Mouse (Mus musculus) layer of hippocampus, postnatal 25 days (tissue): ENCODE data around the gene Ambra1. TPM values are rescaled to one million over a fixed set of nuclear protein-coding genes. Genes with fewer than 3 reads are reported as not detected.

Experiments
- DNase-seq, 2 experiments: peaks; one replicate each; pipeline ENCODE4 v3.0.0; 2022; ENCODE audit warnings: mixed read lengths in 2 of 2, low spot score in 1 of 2; ENCODE audit errors: extremely low spot score in 1 of 2
- total RNA-seq, 2 experiments: library from RNA; stranded (reverse); gene quantifications; 2 replicates each; pipeline ENCODE4 v1.2.3; 2021

Gene Ambra1
- total RNA-seq, 2 experiments from 2014 or later, result 44.8 to 47.1 TPM

DNA sequence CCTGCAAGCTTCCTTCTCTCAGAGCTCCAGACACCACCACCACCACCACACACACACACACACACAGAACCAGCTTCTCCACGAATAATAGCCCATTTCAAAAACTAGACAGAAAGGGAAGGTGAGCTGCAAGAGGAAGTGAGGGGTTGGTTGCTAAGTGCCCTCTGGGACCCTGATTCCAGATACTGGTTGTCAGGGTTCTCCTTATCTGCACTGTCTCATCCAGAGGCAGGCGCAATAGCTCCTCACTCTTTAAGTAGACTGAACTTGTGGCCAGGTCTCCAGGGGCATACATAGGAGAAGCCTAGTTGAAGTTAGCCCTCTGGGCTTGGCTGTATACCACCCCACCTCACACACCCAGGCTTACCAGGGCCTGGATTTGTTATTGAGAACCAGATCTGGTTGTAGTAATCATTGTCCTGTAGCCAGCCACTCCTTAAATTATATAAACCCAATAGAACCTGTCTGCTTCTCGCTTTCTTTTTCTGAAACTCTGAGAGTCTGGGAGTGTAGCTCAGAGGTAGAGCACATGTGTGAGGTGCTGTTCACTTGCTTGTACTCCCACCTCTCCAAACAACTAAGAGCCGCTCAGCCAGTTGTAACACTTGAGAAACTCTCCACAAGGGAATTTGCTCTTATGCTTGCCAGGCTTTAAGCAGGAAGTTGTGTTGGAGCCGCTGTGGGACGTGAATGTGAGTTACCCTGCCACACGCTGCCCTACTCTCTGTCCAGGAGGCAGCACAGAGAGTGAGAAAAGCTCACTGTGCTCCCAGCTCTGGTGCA, 183.6 kb downstream of the Ambra1 start:
- DNase-seq, result no peak

DNA sequence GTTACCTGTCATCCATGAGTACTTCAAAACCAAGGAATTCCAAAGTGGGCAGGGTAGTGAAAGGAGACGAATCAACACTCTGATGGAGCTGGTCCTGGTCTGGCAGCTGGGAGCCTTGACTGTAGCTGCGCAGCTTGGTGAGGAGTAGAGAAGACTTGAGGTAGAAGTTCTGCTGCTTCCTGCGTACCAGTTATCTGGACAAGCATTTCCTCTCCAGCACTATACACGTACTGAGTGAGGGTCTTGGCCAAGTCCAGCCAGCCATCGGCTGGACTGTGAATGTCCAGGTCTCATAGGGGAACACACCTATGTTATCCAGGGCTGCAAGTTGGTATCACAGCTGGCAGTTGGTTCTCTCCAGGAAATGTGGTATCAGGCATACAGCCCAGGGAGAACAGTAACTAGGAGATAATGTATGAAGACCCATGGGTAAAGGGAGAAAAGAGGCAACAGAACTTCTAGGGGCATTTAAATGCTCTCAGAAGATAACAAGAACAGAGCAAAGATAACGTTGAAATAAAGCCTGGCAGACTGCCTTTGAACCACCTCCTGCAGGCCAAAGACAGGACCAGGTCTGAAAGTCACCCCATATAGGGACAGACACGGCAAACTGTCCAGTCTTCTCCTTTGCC, 186.5 kb downstream of the Ambra1 start:
- DNase-seq, result no peak

DNA sequence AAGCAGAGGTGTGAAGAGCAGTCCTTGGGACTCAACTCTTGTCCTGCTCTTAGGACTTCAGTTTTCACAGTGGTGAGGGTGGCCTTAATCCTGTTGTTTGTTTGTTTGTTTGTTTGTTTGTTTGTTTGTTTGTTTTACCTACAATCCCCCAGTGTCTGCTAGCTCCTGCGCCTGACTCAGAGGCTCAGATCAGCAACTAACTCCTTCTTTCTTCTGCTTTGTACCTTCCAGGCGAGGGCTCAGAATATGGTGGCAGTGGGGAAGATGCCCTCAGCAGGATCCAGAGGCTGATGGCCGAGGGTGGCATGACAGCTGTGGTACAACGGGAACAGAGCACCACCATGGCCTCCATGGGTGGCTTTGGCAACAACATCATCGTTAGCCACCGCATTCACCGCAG, 187.2 kb downstream of the Ambra1 start:
- DNase-seq, result no peak

DNA sequence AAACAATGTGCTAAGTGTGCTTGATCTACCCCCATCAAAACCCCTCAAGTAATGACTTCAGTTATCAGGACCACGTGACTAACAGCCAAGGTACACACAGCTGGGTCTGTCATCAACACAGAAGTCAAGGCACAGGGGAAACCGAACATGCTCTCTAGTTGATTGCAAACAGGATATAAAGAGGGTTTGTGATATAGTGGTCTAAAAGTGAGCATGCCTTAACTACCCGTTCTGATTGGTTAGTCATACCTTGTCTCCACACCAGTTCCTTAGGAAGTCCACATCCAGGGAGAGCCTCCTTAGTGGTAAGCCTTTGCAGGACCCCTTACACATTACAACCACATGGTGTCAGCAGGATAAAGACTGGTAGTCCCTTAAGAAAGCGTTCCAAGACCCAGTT, 190.2 kb downstream of the Ambra1 start:
- no peak for DNase-seq

DNA sequence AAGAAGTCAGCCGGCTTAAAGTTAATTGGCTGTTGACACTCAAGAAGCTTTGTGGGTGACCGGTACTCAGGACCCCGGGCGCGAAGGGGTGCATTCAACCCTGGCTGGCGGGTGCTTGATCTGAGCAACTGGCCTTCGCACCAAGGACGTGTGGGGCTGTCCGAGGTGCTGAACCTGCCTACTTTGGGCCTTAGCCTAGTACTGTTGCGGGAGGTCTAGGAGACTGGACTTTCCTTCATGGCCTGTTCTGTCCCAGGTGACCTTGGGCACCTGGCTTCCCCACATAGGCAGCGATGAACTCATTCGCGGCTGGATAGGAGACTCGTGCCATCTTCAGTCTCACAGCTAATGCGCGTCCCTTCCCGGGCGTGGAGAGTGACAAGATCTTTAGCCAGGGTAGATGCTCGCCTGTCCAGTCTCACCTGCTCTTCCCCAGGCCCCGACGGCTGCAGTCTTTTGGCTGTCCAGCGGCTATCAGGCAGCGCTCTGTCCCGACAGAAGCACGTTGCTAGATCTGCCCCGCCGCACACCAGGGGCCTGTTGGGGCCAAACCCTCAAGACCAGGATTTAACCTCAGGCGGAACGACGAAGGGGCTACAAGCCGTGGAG, 191.4 kb downstream of the Ambra1 start:
- peak in 1 of 2 experiments; percentile 55 for DNase-seq

DNA sequence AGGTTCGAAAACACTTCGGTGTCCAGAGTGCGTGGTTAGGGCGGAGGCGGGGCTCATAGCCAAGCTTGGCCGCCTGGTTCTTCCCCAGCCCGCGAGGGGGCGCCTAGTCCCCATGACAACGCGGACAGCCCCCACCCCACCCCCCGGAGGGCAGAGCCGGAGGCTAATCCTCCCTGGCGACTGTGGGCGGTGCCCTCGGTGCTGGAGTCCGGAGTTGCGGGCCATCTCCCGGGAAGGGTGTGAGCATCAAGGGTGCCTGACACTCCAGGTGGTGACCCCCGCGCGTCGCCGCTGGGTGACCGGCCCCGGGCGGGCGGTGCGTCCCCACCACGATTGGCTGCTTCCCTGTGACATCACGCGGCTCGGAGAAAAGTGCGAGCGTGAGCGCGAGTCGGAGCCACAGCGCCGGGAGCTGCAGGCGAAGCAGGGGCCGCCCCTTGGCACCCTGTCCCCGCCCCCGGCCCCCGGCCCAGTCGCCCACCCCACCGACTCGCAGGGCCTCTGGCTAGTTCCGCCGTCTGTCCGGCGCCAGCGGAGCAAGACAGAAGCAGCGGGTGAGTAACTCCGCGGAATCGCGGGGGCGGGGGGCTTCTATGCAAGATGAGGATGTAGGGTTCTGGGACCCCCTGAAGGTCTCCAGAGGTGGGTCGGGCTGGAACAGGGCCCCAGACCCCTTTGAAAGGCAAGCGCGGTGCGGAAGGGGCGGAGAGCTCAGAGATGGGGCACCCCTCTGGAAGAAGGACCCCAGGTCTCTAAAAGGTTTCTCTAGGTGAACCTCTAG, 192.0 kb downstream of the Ambra1 start:
- DNase-seq, result peak; percentile 60 to 71

DNA sequence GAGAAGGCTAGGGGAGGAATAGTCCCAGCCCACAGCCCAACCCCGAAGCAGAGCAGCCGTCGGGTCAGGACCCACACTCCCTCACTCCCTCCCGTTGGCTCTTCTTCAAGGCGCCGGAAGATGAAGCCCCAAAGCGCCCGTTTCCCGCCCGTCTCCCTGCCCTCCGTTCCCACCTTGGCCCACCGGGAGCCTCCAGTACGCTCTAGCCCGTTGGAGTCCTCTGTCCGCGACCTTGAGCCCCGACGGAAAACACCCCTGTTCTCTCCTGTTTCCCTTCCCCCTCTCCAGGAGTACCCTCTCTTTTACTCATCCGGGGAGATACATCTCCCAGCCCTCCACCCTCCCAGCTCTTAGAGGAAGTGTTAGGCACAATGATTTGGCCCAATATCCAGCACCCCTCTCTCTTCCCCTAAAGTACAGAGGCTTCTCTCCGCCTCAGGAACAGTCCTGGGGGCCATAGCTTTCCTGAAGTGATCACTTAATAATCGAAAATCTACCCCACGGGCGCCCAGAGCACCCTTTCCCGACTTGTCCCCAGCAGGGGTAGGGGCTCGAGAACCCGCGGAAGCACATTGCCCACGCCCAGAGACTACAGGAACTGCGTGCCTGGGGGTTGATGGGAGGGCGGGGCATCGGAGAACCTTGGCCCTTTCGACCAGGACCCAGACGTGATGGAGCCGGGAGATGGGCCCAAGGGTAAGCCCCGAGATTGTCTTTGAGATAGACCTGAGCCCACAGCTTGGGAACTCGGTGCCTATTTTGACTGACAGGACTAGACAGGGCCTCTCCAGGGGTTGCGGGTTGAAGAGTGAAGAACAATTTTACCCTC, 192.9 kb downstream of the Ambra1 start:
- no peak for DNase-seq

DNA sequence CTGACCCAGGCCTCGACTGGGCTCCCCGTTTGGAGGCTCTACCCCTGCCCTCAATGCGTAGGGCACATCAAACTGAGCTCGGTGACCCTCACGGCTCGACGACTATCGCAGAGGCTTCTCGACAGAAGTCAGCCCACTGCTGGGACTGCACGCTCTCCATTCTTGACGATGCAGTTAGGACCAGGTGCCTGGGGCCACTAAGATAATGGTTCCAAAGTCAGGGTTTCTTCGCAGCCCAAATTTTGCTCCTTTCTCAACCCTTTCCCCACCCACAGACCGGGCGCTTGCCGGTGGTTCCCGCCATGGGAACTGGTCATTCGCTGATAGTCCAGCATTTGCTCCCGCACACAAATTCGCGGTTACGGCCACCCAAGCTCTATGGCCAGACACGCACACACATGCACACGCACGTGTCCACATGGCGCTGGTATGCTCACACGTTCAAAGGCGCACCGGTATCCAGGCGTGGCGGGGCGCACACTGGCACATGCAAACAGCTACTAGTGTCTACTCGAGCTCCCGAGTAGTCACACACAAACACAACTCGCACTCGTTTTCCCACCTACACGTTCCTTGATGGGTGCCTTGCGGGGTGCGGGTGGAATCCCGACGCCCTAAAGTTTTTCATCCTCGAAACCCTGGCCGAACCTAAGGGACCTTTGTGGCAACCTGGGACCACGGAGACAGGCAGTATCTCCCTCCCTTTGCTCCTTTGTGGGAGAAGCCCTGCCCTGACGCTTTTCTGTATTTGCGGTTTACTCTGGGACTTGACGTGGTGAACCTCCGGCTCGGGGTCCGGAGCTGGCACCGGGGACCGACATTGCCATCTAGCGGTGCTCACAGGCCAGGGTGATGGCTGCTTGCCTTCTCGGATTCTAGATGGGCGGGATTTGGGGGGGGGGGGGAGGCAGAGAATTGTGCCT, 193.7 kb downstream of the Ambra1 start:
- DNase-seq, result peak; percentile 68 to 73

DNA sequence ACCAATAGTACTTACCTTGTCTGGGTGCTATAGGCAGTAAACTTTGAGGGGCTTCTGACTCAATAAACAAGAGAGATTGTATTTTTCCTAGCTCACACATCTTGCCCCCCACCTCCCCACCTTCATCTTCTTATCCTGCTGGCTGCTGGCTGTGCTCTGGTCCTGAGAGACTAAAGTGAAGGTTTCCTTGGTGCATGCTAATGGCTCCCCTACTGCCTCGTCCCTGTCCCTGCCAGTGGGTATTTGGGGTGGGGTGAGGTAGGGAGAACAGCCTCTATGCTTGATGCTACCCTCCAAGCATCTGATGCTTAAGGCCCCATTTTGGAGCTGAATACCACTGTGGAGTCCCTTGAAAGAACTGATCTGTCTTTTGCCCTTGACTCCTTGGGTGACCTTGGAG, 194.8 kb downstream of the Ambra1 start:
- DNase-seq, result no peak

DNA sequence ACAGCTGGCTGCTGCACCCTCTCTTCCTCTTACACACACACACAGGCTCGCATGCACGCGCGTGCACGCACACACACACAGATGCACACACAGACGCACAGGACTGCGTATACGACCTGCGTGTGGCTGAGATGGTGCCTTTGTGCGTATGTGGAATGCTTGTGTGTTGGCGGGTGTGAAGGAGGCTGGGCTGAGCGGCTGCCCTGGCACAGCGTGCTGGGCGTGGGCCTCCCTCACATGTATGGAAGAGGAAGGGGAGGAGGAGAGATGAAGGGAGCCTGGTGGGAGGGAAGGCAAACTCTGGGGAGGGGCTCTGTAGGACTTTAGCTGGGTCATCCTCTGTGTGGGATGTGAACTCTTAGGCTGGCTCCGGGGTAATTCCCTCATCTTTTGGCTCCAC, 195.5 kb downstream of the Ambra1 start:
- no peak for DNase-seq

DNA sequence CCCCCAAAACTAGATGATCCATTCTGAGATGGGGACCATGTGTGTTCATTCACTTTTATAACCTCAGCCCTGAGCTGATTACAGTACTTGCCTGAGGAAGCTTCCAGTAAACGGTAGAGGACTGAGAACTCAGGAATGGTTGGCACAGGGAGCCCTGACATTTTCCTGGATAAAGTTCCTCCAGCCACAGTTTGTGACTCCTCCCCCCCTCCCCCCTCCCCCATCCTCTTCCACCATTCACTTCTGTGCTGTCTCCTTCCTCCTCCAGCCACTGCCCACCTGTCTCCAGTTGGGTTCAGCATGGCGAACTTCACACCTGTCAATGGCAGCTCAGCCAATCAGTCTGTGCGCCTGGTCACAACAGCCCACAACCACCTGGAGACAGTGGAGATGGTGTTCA, 197.0 kb downstream of the Ambra1 start, which contains the start of gene Chrm4:
Gene Chrm4 (plus strand): TSS at position 301 of the 400 bp plus-strand sequence.
- no peak for DNase-seq

DNA sequence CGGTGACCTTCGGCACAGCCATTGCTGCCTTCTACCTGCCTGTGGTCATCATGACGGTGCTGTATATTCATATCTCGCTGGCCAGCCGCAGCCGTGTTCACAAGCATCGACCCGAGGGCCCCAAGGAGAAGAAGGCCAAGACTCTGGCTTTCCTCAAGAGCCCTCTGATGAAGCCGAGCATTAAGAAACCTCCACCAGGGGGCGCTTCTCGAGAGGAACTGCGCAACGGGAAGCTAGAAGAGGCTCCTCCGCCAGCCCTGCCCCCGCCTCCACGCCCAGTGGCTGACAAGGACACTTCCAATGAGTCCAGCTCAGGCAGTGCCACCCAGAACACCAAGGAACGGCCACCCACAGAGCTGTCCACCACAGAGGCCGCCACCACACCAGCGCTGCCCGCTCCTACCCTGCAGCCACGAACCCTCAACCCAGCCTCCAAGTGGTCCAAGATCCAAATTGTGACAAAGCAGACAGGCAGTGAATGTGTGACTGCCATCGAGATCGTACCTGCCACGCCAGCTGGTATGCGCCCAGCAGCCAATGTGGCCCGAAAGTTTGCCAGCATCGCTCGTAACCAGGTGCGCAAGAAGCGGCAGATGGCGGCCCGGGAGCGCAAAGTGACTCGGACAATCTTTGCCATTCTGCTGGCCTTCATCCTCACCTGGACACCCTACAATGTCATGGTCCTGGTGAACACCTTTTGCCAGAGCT, 198.0 kb downstream of the Ambra1 start:
- peak; percentile 74 to 91 for DNase-seq

DNA sequence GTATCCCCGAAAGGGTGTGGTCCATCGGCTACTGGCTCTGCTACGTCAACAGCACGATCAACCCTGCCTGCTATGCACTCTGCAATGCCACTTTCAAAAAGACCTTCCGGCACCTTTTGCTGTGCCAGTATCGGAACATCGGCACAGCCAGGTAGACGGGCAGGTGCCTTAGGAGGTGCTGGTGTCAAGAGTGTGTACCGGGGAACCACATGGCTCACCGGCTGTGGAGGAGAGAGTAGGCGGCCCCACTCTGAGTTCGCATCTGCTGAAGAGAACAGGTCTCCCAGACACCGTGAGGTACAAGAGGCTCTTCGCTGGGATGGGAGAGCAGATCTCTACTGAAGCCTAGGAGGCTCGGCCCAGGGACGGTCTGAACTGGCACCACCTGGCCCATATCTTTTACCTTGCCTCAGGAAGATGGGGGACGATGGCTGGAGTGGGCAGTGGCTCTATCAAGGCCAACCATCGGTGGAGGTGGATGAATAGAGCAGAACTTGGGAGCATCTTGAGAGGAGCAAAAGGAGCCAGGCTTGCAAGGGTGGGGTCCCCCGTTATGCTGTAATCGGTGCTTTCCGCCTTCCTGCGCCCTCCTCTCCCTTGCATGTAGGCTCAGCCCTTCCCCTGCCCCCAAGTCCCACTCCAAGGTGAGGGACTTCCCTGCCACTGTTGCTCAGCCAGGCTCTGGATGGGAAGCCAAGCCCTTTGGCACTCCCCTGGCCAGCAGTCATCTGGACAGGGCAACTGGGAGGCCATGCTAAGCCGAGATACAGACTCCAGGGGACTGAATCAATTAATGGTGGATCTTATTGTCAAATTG, 198.8 kb downstream of the Ambra1 start:
- DNase-seq, result no peak

DNA sequence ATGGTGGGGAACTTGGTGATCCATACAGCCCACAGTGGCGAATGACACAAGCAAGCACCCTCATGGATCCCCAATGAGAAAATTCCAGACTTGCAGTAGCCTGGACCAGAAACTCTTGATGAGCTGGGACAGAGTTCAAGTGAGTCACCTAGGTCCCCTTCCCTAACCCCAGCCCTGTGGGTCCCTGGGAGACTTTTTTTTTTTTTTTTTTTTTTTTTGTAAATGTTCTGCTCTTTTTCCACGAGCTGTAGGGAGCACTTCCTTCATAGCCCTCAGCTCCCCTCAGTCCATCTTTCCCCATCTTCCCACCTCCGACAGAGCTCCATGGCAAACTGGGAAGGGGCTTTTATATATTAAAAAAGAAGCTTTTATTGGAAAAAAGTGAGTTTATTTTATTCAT, 199.5 kb downstream of the Ambra1 start:
- DNase-seq, result no peak

DNA sequence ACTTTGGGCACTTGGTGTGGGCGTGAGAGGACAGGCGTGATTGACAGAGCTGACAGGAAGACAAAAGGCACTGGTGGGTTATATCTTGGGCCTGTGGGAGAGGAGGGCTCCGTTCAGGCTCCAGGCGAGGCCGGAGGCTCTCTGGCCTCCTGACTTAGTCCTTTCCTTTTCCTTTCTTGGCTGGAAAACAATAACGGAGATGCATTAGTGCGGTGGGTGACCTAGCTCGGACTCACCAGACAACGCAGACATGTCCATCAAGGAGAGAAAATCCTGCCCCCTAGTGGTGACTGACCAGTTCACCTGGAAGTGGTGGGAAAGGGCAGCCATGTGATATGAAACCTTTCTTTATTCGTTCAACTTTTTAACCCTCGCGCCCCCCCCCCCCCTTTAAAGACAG, 200.0 kb downstream of the Ambra1 start:
- no peak for DNase-seq

DNA sequence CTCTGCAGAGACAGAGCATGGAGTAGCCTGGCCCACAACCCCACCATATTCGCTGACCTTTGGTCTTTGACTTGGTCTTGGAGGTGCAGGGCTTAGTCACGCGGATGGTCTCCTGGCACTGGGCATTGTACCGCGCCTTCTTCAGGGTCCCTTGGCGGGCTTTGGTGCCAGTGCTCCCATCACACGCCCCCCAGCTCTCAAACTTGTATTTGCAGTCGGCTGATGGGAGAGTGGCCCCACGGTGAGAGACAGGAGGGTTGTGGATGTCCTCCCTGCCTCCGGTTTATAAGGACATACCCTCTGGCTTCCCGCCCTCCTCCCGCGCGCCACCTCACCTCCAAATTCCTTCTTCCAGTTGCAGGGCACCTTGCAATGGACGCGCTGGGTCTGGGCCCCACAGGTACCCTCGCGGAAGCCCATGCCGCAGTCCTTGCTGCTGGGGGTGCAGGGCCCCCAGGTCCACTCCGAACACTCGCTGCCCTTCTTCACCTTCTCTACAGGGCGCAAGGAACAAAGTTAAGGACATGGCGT, 200.9 kb downstream of the Ambra1 start:
- DNase-seq, result no peak
